Mouse (Mus musculus): ENCODE data around the gene Ikbip. TPM values are rescaled to one million over a fixed set of nuclear protein-coding genes. Genes with fewer than 3 reads are reported as not detected.

Ikbip gene
- polyA plus RNA-seq (2015; fragmentation: Nextera tagmentation; extraction: Ambion mirVana): 25.4 and 30.2 TPM in 2 replicates

GRCm38 (mm10) chr10:91082550-91083392, at the start of gene Ikbip, which contains the start of gene Apaf1:
Ikbip (plus strand) TSS chr10:91082940.
Apaf1 (minus strand) TSS chr10:91082770.

GRCm38 (mm10) chr10:91123828-91124822, 41.4 kb downstream of the Ikbip start, which contains the start of gene Slc25a3:
Slc25a3 (minus strand) TSS chr10:91124059.

Other genes with a start within 250 kb of the Ikbip start
- 9.1 and 11.7 TPM in 2 replicates for gene Apaf1, start 170 bp upstream of the Ikbip start, polyA plus RNA-seq (2015; fragmentation: Nextera tagmentation; extraction: Ambion mirVana)
- 757 and 779 TPM in 2 replicates for gene Slc25a3, start 41.1 kb downstream of the Ikbip start, polyA plus RNA-seq (2015; fragmentation: Nextera tagmentation; extraction: Ambion mirVana)
- 48.1 and 51.2 TPM in 2 replicates for gene Tmpo, start 98.4 kb downstream of the Ikbip start, polyA plus RNA-seq (2015; fragmentation: Nextera tagmentation; extraction: Ambion mirVana)